ENCODE assay signal across 18 mouse cellular contexts in genomic region chr7:136665901-136666300, GRCm38 (mm10).
"Had no signal": no experiment of that assay in that cellular context is flagged by ENCODE, and none has a peak within 500 bp of the region (broad histone marks: within the 10 kb centered on the region; RNA-seq: fewer than 3 reads in every experiment).

No protein-coding gene starts in this region.

- H3K27ac ChIP-seq: midbrain, embryonic 10.5 days; midbrain, embryonic 12.5 days; neural tube, embryonic 13.5 days; neural tube, embryonic 15.5 days had no signal

- H3K4me3 ChIP-seq: midbrain, embryonic 10.5 days; midbrain, embryonic 12.5 days; myocyte; neural tube, embryonic 13.5 days; neural tube, embryonic 15.5 days had no signal

- H3K9me3 ChIP-seq: midbrain, embryonic 10.5 days; midbrain, embryonic 12.5 days; neural tube, embryonic 13.5 days; neural tube, embryonic 15.5 days had no signal

- H3K9ac ChIP-seq: lung, embryonic 14.5 days; midbrain, embryonic 12.5 days; neural tube, embryonic 13.5 days; neural tube, embryonic 15.5 days had no signal

- ATAC-seq: midbrain, embryonic 16.5 days had no signal

- H3K4me2 ChIP-seq: lung, embryonic 14.5 days; midbrain, embryonic 12.5 days; neural tube, embryonic 13.5 days; neural tube, embryonic 15.5 days had no signal

- H3K27me3 ChIP-seq: neural tube, embryonic 15.5 days had no signal

- DNase-seq: lung, postnatal 10 days; lung, postnatal 4 days; midbrain, embryonic 14.5 days; retina, postnatal 1 day; right cerebral cortex, adult 18-20 months; right cerebral cortex, postnatal 25 days; right cerebral cortex, postnatal 4 days; spleen, adult 18-20 months; thymus, adult 18-20 months; thymus, postnatal 14 days; thymus, postnatal 36 days had no signal

- H3K36me3 ChIP-seq: midbrain, embryonic 10.5 days; midbrain, embryonic 12.5 days; neural tube, embryonic 13.5 days; neural tube, embryonic 15.5 days had no signal
